Mouse (Mus musculus): Measurements from ENCODE around the gene Stab1.

Gene Stab1

GRCm38 (mm10) chr14:31168425-31168824 is at the start of gene Stab1:
TSS of gene Stab1 (minus strand) at chr14:31168641.
- DNase-seq (ENCODE audit: low read depth, low spot score): no peak

DNA sequence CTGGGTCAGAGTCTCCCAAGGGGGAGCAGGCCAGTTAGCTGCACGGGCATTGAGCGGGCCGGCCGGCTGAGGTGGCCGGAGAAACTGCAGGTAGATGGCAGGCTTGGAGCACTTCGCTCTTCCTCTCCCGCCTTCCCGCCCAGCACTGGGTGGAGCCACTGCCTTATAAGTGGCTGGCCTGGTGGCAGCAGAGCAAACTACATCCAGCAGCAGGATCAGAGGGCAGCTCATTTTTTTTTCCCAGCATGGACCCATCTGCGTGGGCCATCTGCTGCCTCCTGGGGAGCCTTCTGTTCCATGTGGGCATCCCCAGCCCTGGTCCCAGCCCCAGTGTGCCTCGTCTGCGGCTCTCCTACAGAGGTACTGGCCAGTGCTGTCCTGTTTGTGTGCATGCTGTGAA is 49.2 kb upstream of the Stab1 start, which contains the start of gene Sema3g:
Gene Sema3g (plus strand): TSS at position 195 of the 400 bp plus-strand sequence.
- peak; percentile 54 for DNase-seq (ENCODE audit: low read depth, low spot score)

- no peak for DNase-seq (ENCODE audit: low read depth, low spot score)
Measured at GRCm38 (mm10) chr14:31216846-31217245, 48.4 kb upstream of the Stab1 start, which contains the start of gene Nisch. TSS of gene Nisch (minus strand) at chr14:31216946.

DNA sequence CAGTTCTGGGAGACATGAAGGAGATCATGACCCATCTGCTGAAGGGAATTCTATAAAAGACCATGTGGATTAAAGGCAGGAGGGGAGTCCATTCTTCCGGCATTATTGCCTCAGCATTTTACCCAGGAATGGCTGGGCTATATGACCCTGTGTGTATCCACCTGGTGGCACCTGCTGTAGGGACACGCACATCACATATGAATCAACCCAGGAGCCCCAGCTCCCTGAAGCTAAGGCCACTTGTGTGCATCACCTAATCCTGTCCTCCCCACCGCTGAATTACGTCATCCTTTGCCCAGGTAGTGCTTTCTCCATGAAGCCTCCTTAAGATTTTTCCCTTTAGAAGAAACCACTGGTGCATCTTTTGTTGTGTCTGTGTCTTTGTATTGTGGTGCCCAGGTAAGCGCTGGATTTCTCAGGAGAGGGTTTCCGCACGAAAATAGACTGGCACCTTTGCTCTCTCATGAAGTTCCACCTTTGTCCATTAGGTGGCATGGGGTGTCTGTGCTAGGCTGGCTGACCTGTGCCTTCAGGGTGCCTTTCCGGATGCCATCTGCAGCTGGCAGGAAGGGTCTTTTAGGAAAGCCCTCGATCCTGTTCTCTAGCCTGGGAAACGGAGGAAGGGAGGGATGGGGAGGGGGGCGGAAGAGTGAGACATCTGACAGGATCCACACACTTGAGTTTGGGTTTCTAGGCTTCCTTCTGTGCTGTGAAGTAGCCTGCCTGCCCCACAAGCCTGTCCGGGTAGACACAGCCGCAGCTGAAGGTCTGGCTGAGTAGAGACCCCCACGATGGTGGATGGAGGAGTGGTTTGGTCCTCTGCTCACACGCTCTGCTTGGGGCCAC is 46.9 kb upstream of the Stab1 start:
- DNase-seq (ENCODE audit: low read depth, low spot score): peak; percentile 67

DNA sequence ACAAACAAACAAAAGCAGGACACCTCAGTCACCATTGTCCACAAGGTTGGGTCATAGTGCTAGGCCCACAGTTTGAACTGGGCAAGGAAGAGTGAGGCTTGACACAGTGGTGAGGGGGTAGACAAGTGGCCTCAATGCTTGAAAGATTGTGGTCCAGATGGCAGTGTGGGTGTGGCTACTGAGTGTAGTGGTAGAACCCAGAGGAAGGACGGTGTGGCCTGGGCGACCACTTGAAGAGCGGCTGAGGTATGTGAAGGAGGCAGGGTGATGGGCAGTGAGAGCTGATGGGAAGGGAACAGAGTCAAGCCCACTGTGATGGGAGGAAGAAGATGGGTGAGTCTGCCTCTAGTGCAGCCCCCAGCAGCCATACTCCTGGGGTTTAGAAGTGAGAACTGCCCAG is 46.2 kb upstream of the Stab1 start:
- DNase-seq (ENCODE audit: low read depth, low spot score): no peak

- DNase-seq (ENCODE audit: low read depth, low spot score): no peak
Measured at GRCm38 (mm10) chr14:31213868-31214267, 45.4 kb upstream of the Stab1 start.

DNA sequence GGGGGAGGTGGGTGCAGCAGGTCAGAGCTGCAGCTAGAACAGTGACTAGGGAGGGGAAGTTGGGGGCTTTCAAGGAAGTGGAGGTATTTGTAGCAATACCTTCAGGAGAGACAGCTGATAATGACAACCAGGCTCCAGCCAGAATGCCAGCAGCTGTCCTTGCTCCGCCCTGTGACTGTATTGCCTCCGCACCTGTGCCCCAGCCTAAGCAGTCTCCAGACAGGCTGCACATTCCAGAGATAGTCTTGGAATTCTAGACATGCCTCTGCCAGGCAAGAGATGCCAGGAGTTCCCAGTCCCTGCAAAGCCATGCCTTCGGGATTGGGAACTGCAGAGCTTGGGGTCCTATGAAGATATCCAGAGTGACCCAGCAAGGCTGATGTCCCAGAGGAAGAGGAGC is 44.1 kb upstream of the Stab1 start:
- no peak for DNase-seq (ENCODE audit: low read depth, low spot score)

DNA sequence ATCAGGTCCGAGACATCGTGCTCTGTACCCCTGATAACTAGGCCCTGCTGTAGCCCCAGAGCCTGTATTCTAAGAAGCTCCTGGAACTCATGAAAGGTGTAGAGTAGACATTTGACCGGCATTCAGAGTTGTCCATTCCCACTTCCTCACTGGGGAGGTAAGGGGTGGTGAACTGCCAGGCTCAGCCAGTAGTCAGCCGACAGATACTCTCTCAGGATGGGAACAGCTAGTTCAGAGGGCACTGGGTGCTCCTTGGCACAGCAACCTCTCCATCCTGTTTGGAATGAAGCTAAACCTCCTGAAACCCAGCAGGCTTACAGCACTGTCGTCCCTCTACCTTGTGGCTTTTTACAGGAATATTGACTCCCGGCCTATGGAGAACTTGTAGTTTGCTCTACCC is 43.4 kb upstream of the Stab1 start:
- DNase-seq (ENCODE audit: low read depth, low spot score): no peak

- no peak for DNase-seq (ENCODE audit: low read depth, low spot score)
Measured at GRCm38 (mm10) chr14:31209133-31209557, 40.7 kb upstream of the Stab1 start.

DNA sequence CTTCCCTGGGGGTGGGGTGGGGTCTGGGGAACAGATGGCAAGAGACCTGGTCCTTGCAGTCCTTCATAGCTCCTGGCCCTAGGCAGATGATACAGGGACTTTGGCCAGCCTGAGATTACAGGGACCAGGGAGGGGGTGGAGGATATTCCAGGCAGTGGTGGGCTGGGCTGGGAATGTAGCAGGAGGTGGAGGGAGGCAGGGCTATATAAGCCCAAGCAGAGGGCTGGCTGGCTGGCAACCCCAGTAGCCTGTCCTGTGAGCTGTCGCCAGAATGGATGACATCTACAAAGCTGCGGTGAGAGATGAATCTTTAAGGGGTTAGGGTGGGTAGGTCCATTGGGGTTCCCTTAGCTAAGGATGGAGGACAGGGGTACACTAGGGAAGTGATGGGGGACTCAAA is 39.6 kb upstream of the Stab1 start, which contains the start of gene Tnnc1:
Gene Tnnc1 (plus strand): TSS at position 229 of the 400 bp plus-strand sequence.
- DNase-seq (ENCODE audit: low read depth, low spot score): no peak

- DNase-seq (ENCODE audit: low read depth, low spot score): no peak
Measured at GRCm38 (mm10) chr14:31207070-31207830, 38.8 kb upstream of the Stab1 start.

- peak; percentile 89 for DNase-seq (ENCODE audit: low read depth, low spot score)
Measured at GRCm38 (mm10) chr14:31206472-31206981, 38.1 kb upstream of the Stab1 start.

GRCm38 (mm10) chr14:31205562-31206467 is 37.4 kb upstream of the Stab1 start:
- peak; percentile 46 for DNase-seq (ENCODE audit: low read depth, low spot score)

DNA sequence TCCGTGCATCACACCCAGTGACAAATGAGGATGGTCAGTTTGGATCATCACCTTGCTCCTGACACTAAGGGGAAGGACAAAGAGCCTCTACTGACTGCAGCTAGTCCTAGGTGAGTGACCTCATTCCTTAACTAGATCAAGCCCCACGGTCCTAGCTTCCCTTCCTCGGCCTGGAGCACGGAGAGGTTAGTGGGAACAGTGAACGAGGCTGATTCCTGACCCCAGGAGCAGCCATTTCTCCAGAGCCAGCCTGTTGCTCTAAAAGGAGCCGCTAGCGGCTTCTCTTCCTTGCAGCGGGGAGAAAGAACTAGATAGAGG is 36.8 kb upstream of the Stab1 start:
- DNase-seq (ENCODE audit: low read depth, low spot score): no peak

DNA sequence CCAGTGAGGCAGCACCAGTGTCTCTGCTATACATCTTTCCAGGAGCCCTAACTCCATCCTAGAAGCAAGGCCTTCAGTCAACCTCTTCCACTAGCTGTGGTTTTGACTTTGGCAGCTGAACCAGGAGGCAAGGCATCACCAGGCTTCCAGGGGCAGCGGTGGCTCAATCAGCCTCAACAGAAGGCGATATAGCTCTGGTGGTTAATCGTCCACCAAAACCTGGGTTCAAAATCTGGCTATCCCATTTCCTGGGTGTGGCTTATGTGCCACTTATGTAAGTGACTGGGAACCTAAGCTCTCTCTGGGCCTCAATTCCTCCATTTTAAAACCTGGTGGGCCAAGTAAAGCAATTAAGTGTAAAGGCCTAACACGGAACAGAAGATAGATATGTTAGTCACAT is 36.4 kb upstream of the Stab1 start:
- no peak for DNase-seq (ENCODE audit: low read depth, low spot score)

- no peak for DNase-seq (ENCODE audit: low read depth, low spot score)
Measured at GRCm38 (mm10) chr14:31200038-31200437, 31.6 kb upstream of the Stab1 start.

DNA sequence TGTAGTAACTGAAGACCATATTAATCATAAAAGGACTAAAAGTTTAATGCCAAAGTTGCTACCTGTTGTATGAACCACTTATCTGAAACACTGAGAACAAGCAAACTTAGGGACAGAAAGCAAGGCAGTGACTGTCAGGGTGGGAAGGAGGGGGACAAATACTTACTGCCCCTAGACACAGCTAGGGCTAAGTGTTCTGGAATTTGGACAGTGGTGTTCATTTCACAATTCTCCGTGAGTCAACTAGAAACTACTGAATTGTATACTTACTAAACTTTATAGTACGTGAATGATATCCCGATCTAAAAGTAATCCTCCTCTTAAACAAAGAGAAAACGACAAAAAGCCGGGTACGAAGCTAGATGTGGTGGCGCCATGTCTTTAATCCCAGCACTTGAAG is 31.2 kb upstream of the Stab1 start:
- no peak for DNase-seq (ENCODE audit: low read depth, low spot score)

DNA sequence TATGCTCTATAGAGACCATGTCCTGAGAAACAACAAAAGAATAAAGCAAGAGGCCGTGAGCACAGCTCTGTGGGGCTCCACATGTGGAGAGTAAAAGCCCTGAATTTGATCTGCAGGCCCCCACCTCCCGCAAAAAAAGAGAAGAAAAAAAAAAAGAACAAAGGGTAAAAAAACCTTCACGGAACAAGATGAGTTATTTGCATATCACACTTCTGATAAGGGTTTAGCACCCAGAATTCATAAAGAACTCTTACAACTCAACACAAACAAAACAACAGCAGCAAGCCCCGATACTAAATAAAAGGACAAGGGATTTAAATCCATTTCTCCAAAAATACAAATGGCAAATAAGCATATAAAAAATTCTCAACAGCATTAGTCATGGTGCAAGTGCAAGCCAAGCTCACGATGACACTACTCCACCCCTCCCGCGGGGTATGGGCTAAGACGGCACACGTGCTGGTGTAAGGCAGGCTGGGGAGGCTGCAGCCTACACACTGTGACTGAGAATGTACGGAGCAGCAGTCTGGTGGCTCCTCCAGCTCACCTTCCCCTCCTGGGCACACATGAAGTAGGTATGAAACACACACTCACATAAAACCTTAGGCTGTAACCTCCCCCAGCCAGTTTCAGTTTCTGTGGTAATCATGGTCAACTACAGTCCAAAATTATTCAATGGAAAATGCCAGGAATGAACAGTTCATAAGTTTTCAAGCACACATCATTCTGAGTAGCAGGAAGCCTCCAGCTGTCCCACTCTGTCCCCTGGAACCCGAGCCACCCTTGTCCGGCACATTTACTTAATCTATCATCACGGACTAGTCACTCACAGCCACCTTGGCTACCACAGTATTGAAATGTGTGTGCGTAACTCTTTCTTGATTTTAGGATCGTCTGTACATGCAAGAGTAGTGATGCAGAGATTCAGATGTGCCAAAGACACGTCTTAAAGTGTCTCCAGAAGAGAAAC is 29.4 kb upstream of the Stab1 start:
- no peak for DNase-seq (ENCODE audit: low read depth, low spot score)

DNA sequence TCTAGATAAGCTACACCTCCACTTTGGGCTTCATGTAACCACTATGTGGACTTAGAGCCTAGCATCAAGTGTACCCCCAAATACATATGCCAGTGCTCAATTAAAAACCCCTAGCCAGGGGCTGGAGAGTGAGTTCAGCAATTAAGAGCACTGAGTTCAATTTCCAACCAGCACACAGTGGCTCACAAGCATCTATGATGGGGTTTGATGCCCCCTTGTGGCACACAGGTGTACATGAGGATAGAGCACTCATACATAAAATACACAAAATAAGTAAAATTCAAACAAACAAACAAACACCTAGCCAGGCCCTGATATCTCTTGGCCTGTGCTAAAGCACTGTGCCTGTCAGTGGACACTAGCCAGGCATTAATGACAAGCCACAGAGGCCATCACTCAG is 27.5 kb upstream of the Stab1 start:
- no peak for DNase-seq (ENCODE audit: low read depth, low spot score)

DNA sequence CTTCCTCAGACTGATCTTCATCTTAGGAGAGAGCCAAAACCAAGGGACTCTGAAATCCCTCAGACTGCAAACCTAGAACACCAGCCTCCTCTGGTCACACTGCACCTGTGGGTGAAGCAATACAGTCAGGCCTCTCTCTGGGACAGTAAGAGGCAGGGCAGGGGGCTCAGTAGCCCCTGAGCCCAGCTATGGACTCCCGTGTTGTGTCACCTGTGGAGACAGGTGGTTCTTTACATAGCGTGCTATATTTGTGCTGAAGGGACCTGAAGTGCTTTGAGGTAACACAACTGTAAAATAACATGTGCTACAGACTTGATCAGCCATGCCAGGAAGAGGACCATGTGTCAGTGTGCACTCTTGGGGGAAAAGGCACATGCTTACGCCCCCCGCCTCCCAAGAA is 27.1 kb upstream of the Stab1 start:
- DNase-seq (ENCODE audit: low read depth, low spot score): no peak
